13 mouse cellular contexts compared by ENCODE assay signal in genomic region chr11:83786835-83787234, GRCm38 (mm10). TPM values are rescaled to one million over a fixed set of nuclear protein-coding genes. Genes with fewer than 3 reads are reported as not detected.
A peak's percentile ranks its signal among the peaks of the same experiment; 100 is the strongest.
DNase-seq lines count a peak whose midpoint lies in the region; ATAC-seq and TF ChIP-seq lines count a peak whose summit lies in the region.
"Had no signal": no experiment of that assay in that cellular context is flagged by ENCODE, and none has a peak within 500 bp of the region (broad histone marks: within the 10 kb centered on the region; RNA-seq: fewer than 3 reads in every experiment).

No protein-coding gene starts in this region.

- DNase-seq in embryonic facial prominence, embryonic 14.5 days (ENCODE audit: low spot score), result peak; percentile 24
- DNase-seq in embryonic facial prominence, embryonic 10.5 days (ENCODE audit: low spot score), result no peak
- peak; percentile 17 to 33 for DNase-seq in adrenal gland, postnatal 36 days
- DNase-seq in kidney, adult 2 months, result peak; percentile 90
- peak; percentile 78 for DNase-seq in lung, postnatal 0 days (ENCODE audit: low spot score)
- DNase-seq in right cerebral cortex, adult 2 months (ENCODE audit: low spot score in 2 of 2), result no peak
- DNase-seq in right cerebral cortex, postnatal 14 days, result no peak
- DNase-seq: cerebellum, adult 2 months had no signal

- H3K27me3 ChIP-seq in embryonic facial prominence, embryonic 14.5 days (replicated peaks; ENCODE audit: control insufficient read depth, insufficient read depth, low read length), result no peaks in the 10 kb centered on the region
- 0 out of 2 replicates have a peak, but pooled peaks cover 4% of the 10 kb centered on the region for H3K27me3 ChIP-seq in embryonic facial prominence, embryonic 10.5 days (replicated peaks; ENCODE audit: low read depth, poor library complexity, severe bottlenecking)
- no peaks in the 10 kb centered on the region for H3K27me3 ChIP-seq in kidney, adult 2 months (replicated peaks; ENCODE audit: control insufficient read depth, insufficient read depth, low read length)
- H3K27me3 ChIP-seq in lung, postnatal 0 days (replicated peaks; ENCODE audit: insufficient read depth, low read length), result no peaks in the 10 kb centered on the region
- H3K27me3 ChIP-seq in midbrain, embryonic 15.5 days (replicated peaks), result no peaks in the 10 kb centered on the region
- H3K27me3 ChIP-seq: lung, embryonic 15.5 days had no signal

- no peaks in the 10 kb centered on the region for H3K9me3 ChIP-seq in embryonic facial prominence, embryonic 14.5 days (ENCODE audit: control insufficient read depth, low read length)
- H3K9me3 ChIP-seq in embryonic facial prominence, embryonic 10.5 days, result no peaks in the 10 kb centered on the region
- H3K9me3 ChIP-seq in lung, postnatal 0 days (ENCODE audit: low read length), result no peaks in the 10 kb centered on the region
- no peaks in the 10 kb centered on the region for H3K9me3 ChIP-seq in midbrain, embryonic 15.5 days
- H3K9me3 ChIP-seq: hindbrain, embryonic 10.5 days; lung, embryonic 15.5 days had no signal

- ATAC-seq in embryonic facial prominence, embryonic 14.5 days (ENCODE audit: low read depth), result no peak
- peak; percentile 74 for ATAC-seq in lung, postnatal 0 days
- no peak for ATAC-seq in midbrain, embryonic 15.5 days (replicated peaks)

- H3K4me1 ChIP-seq in embryonic facial prominence, embryonic 14.5 days (ENCODE audit: control insufficient read depth, insufficient read depth, low read length), result no peaks in the 10 kb centered on the region
- H3K4me1 ChIP-seq in embryonic facial prominence, embryonic 10.5 days, result 0 out of 2 replicates have a peak, but pooled peaks cover 2% of the 10 kb centered on the region
- H3K4me1 ChIP-seq in kidney, adult 2 months (ENCODE audit: control insufficient read depth, insufficient read depth, low read length), result peaks cover 15% of the 10 kb centered on the region; the same call in 1 of the 2 replicates
- peaks cover 11% of the 10 kb centered on the region; the same call in 1 of the 2 replicates for H3K4me1 ChIP-seq in lung, postnatal 0 days (ENCODE audit: insufficient read depth, low read depth, low read length)
- no peaks in the 10 kb centered on the region for H3K4me1 ChIP-seq in midbrain, embryonic 15.5 days
- H3K4me1 ChIP-seq: hindbrain, embryonic 10.5 days had no signal

- 59% methylated on average over 4 of the region's 4 CpGs for WGBS in embryonic facial prominence, embryonic 14.5 days
- WGBS in embryonic facial prominence, embryonic 10.5 days, result 76% methylated on average over 4 of the region's 4 CpGs
- WGBS in kidney, adult 2 months, result 14% methylated on average over 4 of the region's 4 CpGs
- WGBS in lung, postnatal 0 days, result 43% methylated on average over 4 of the region's 4 CpGs
- WGBS in midbrain, embryonic 15.5 days, result 80% methylated on average over 4 of the region's 4 CpGs

- no peak overlapping the region for H3K4me2 ChIP-seq in embryonic facial prominence, embryonic 14.5 days (ENCODE audit: low read depth, low read length)
- no peak overlapping the region for H3K4me2 ChIP-seq in lung, postnatal 0 days (replicated peaks; ENCODE audit: low read depth, low read length)
- no peak overlapping the region for H3K4me2 ChIP-seq in midbrain, embryonic 15.5 days
- H3K4me2 ChIP-seq: lung, embryonic 15.5 days had no signal

- peaks cover 17% of the 10 kb centered on the region; the same call in 1 of the 2 replicates for H3K36me3 ChIP-seq in embryonic facial prominence, embryonic 14.5 days (ENCODE audit: control insufficient read depth, insufficient read depth, low read length)
- peaks cover 23% of the 10 kb centered on the region for H3K36me3 ChIP-seq in embryonic facial prominence, embryonic 10.5 days (replicated peaks)
- H3K36me3 ChIP-seq in kidney, adult 2 months (ENCODE audit: control insufficient read depth, insufficient read depth, low read length), result no peaks in the 10 kb centered on the region
- peaks cover under 1% of the 10 kb centered on the region; the same call in 1 of the 2 replicates for H3K36me3 ChIP-seq in lung, postnatal 0 days (ENCODE audit: insufficient read depth, low read length)
- H3K36me3 ChIP-seq in midbrain, embryonic 15.5 days (replicated peaks), result peaks cover 19% of the 10 kb centered on the region; the same call in 1 of the 2 replicates

- no peak overlapping the region for H3K9ac ChIP-seq in embryonic facial prominence, embryonic 14.5 days (ENCODE audit: low read depth, low read length)
- H3K9ac ChIP-seq in lung, postnatal 0 days (replicated peaks; ENCODE audit: low read depth), result no peak overlapping the region
- no peak overlapping the region for H3K9ac ChIP-seq in midbrain, embryonic 15.5 days
- H3K9ac ChIP-seq: lung, embryonic 15.5 days had no signal

- H3K4me3 ChIP-seq in embryonic facial prominence, embryonic 14.5 days (ENCODE audit: low read depth, low read length), result no peak overlapping the region
- H3K4me3 ChIP-seq in embryonic facial prominence, embryonic 10.5 days, result no peak overlapping the region
- H3K4me3 ChIP-seq in kidney, adult 2 months (ENCODE audit: insufficient read depth, low read depth, low read length), result no peak overlapping the region
- no peak overlapping the region for H3K4me3 ChIP-seq in lung, postnatal 0 days (ENCODE audit: low read depth, low read length)
- H3K4me3 ChIP-seq in midbrain, embryonic 15.5 days, result no peak overlapping the region
- H3K4me3 ChIP-seq: hindbrain, embryonic 10.5 days; lung, embryonic 15.5 days had no signal

- TF ChIP-seq CTCF in kidney, adult 2 months (conservative IDR thresholded peaks at IDR 0.05; ENCODE audit: insufficient read depth, insufficient read length, low read depth, low read length), result no peak
- TF ChIP-seq CTCF in lung, postnatal 0 days (IDR thresholded peaks at IDR 0.05), result no peak

- TF ChIP-seq POLR2A in kidney, adult 2 months (IDR thresholded peaks at IDR 0.05; ENCODE audit: low read depth, low read length), result no peak

- no peak overlapping the region for H3K27ac ChIP-seq in embryonic facial prominence, embryonic 14.5 days (replicated peaks; ENCODE audit: low read depth, low read length)
- H3K27ac ChIP-seq in embryonic facial prominence, embryonic 10.5 days (replicated peaks), result no peak overlapping the region
- H3K27ac ChIP-seq in kidney, adult 2 months (ENCODE audit: insufficient read depth, low read depth, low read length), result peak overlapping the region; percentile 43
- H3K27ac ChIP-seq in lung, postnatal 0 days (ENCODE audit: low read length), result peak overlapping the region; percentile 43; the same call in 1 of the 2 replicates
- H3K27ac ChIP-seq in midbrain, embryonic 15.5 days, result no peak overlapping the region
- H3K27ac ChIP-seq: hindbrain, embryonic 10.5 days; lung, embryonic 15.5 days had no signal

- no peak for TF ChIP-seq EP300 in lung, postnatal 0 days (IDR thresholded peaks at IDR 0.05)

RNA-seq across cellular contexts. Expression of gene Heatr6, which starts 33.3 kb away (rescaled TPM):
- polyA plus RNA-seq in embryonic facial prominence, embryonic 14.5 days (2014; fragmentation: Nextera tagmentation; extraction: Ambion mirVana), result 19.2 and 26.1 TPM in 2 replicates
- polyA plus RNA-seq in embryonic facial prominence, embryonic 10.5 days (2016; fragmentation: Nextera tagmentation; extraction: Ambion mirVana), result 26.2 and 27.0 TPM in 2 replicates
- 10 to 100 TPM; 11.3 to 14.6 TPM for total RNA-seq in adrenal gland, postnatal 36 days (2021)
- polyA plus RNA-seq in kidney, adult 2 months (2012; rRNA removed), result 10.9 and 12.0 TPM in 2 replicates
- 11.8 and 13.7 TPM in 2 replicates for polyA plus RNA-seq in lung, postnatal 0 days (2015; fragmentation: Nextera tagmentation; extraction: Ambion mirVana)
- 41.0 and 42.3 TPM in 2 replicates for polyA plus RNA-seq in midbrain, embryonic 15.5 days (2015; fragmentation: Nextera tagmentation; extraction: Ambion mirVana)

RNA-seq across cellular contexts. Expression of gene Wfdc21, which starts 40.1 kb away (rescaled TPM):
- 1.1 and 1.4 TPM in 2 replicates for polyA plus RNA-seq in embryonic facial prominence, embryonic 14.5 days (2014; fragmentation: Nextera tagmentation; extraction: Ambion mirVana)
- polyA plus RNA-seq in embryonic facial prominence, embryonic 10.5 days (2016; fragmentation: Nextera tagmentation; extraction: Ambion mirVana), result not detected in 2 replicates
- 1 to 10 TPM in 1 of 2 experiments, not detected in 1; 1.1 TPM for total RNA-seq in adrenal gland, postnatal 36 days (2021)
- 0.77 and 1.9 TPM in 2 replicates for polyA plus RNA-seq in kidney, adult 2 months (2012; rRNA removed)
- 13.8 and 16.6 TPM in 2 replicates for polyA plus RNA-seq in lung, postnatal 0 days (2015; fragmentation: Nextera tagmentation; extraction: Ambion mirVana)
- polyA plus RNA-seq in midbrain, embryonic 15.5 days (2015; fragmentation: Nextera tagmentation; extraction: Ambion mirVana), result not detected in 2 replicates
- total RNA-seq: left cerebral cortex, adult 18-20 months had no signal
- polyA plus RNA-seq: C2C12; hindbrain, embryonic 10.5 days had no signal

Comparison
In these comparisons a context has a peak if more than half of its experiments do, and no peak if none do; other contexts are left out.
1. DNase-seq: peak in embryonic facial prominence, embryonic 14.5 days (single experiment), adrenal gland, postnatal 36 days (2 of 2), kidney, adult 2 months (single experiment) and lung, postnatal 0 days (single experiment); none in embryonic facial prominence, embryonic 10.5 days (single experiment), right cerebral cortex, adult 2 months (0 of 2) and right cerebral cortex, postnatal 14 days (single experiment).
2. H3K27ac ChIP-seq: peak in kidney, adult 2 months (single experiment) and lung, postnatal 0 days (single experiment); none in embryonic facial prominence, embryonic 14.5 days (single experiment), embryonic facial prominence, embryonic 10.5 days (single experiment) and midbrain, embryonic 15.5 days (single experiment).